Mouse (Mus musculus) spleen, postnatal 10 days (tissue): ENCODE data around the gene Cand2.

Experiments used
- DNase-seq, 2 experiments: peaks; one replicate each; pipeline ENCODE4 v3.0.0; 2021 to 2022; ENCODE audit warnings: low spot score in 2 of 2

Gene Cand2

GRCm38 (mm10) chr6:115773966-115774413, 348 bp upstream of the Cand2 start:
- no peak for DNase-seq

DNA sequence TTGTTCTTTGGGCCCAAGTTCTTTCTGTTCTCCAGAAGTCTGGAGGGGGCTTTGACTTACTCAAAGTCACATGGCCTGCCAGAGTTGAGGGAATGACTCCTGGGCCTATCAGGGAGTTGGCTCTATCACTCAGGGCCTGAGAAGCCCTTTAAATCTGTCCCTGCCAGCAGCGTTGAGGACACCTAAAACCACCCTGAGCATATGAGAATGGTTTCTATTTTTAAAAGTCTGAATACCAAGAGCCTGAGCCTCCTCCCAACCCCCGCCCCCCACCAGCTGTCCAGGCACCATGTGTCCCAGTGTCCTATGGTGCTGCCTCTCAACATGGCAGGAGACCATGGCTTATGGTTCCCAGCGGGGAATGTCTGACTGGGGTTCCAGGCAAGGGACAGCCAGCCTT, 1.5 kb downstream of the Cand2 start:
- no peak for DNase-seq

- no peak for DNase-seq
These were observed 2.0 kb downstream of the Cand2 start for GRCm38 (mm10) chr6:115776363-115776762.

GRCm38 (mm10) chr6:115782781-115783180, 8.4 kb downstream of the Cand2 start:
- no peak for DNase-seq

DNA sequence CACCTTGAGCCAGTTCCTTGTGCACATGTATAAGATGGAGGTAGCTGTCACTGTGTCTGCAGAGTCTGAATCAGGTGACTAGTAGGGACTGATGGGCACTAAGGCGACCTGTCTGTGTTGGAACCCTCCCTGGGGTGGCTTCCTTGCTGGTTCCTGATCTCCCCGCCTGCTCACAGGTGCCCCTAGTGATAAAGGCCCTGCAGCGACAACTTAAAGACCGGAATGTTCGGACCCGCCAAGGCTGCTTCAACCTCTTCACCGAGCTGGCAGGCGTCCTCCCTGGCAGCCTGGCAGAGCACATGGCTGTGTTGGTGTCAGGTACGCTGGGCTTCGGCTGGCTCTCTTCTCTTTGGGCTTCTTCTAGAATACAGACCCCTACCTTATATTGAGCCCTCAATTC, 16.7 kb downstream of the Cand2 start:
- no peak for DNase-seq

- peak in 1 of 2 experiments; percentile 36 for DNase-seq
These were observed 17.7 kb downstream of the Cand2 start for GRCm38 (mm10) chr6:115791842-115792686.

DNA sequence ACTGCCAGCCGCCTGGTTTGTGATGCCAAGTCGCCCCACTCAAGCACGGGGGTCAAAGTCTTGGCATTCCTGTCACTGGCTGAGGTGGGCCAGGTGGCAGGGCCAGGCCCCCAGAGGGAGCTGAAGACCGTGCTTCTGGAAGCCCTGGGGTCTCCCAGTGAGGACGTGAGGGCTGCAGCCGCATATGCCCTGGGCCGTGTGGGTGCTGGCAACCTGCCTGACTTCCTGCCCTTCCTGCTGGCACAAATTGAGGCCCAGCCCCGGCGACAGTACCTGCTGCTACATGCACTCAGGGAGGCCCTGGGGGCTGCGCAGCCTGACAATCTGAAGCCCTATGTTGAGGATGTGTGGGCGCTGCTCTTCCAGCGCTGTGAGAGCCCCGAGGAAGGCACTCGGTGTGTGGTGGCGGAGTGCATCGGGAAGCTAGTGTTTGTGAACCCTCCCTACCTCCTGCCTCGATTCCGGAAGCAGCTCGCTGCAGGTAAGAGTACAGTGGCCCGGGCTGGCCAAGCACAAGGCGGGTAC, 18.4 kb downstream of the Cand2 start:
- no peak for DNase-seq

- no peak for DNase-seq
These were observed 27.5 kb downstream of the Cand2 start for GRCm38 (mm10) chr6:115801811-115802210.

GRCm38 (mm10) chr6:115803541-115804382, 29.4 kb downstream of the Cand2 start:
- DNase-seq, result peak in 1 of 2 experiments; percentile 77

DNA sequence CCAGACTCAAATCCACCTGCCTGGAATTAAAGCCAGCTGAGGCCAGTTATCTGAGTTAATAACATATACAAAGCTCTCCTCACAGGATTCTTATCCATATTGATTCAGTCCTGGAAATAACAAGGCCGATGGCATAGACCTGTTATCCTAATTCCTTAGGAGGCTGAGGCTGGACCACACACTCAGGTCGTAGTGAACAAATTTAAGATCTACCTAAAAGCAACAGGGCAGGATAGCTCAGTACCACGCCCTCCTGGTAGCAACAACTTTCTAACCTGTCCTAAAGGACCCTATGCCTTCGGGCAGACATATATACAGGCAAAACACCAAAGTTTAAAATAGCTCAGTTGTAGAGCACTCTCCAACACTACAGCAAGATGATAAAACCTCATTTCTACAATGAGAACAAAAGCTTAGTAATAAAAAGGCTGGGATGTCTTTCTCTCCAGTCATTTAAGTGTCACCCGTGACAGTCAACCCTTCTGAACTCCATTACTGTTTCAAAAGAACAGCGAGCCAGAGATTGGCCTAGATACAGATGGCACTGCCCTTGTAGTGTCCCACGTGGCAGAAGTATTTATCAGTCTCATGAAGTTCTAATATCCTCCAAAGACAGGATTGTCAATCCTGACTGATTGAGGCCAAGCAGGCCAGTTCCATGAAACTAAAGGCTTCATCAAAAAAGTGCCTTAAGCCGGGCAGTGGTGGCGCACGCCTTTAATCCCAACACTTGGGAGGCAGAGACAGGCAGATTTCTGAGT, 30.3 kb downstream of the Cand2 start:
- no peak for DNase-seq

DNA sequence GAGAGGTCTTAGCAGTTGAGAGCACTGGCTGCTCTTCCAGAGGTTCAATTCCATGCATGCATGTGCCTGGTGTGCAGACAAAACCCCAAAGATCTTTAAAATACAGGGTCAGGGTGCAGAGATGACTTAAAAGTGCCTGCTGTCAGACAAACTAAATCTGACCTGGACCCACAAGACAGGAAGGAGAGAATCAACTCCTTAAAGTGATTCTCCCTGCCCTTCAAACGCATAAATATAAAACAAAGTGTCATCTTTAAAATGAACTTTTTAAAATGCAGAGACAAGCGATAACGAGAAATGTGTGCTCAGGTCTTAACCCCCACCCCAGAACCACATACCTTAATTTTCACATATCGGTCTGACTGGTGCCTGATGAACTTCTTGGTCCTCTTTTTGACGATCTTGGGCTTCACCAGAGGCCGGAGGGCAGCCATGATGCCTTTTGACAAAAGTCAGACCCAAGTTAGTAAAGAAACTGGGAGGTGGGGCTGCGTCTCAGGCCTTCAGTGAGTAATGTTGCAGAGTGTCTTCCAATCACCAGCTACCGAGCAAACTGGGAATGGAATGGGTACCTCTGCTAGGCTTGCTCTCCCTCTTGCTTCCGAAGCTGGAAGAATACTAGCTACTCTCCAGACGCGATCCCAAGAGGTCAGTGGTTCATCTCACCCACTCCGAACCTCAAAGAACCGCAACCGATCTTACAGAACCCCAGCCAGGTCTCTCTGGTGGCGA, 33.3 kb downstream of the Cand2 start:
- DNase-seq, result peak in 1 of 2 experiments; percentile 30

GRCm38 (mm10) chr6:115808196-115808487, 33.8 kb downstream of the Cand2 start:
- DNase-seq, result no peak

GRCm38 (mm10) chr6:115808488-115809231, 34.3 kb downstream of the Cand2 start, which contains the start of gene Rpl32:
Gene Rpl32 (minus strand): TSS chr6:115808747.
- peak; percentile 88 to 91 for DNase-seq

- no peak for DNase-seq
These were observed 37.3 kb downstream of the Cand2 start for GRCm38 (mm10) chr6:115811606-115812005.

- DNase-seq, result peak; percentile 55 to 83
These were observed 39.8 kb downstream of the Cand2 start for GRCm38 (mm10) chr6:115814104-115814503.

DNA sequence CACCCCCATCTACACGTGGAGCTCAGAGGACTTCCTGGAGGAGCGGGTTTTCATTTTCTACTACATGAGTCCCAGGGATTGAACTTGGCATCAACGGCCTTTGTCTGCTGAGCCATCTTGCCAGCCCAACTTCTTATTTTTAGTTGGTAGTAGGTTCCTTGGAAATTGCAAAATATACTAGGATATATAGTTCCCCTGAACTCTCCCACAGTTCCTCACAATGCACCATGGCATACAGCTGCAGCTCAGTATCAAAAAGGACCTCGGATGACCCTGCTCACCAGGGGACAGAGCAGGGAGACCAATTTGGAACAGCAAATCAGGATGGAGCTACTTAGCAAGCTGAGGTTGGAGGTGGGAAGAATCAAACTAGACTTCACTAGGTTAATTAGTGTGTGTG, 40.7 kb downstream of the Cand2 start:
- no peak for DNase-seq

GRCm38 (mm10) chr6:115818129-115818528, 43.8 kb downstream of the Cand2 start:
- DNase-seq, result no peak

DNA sequence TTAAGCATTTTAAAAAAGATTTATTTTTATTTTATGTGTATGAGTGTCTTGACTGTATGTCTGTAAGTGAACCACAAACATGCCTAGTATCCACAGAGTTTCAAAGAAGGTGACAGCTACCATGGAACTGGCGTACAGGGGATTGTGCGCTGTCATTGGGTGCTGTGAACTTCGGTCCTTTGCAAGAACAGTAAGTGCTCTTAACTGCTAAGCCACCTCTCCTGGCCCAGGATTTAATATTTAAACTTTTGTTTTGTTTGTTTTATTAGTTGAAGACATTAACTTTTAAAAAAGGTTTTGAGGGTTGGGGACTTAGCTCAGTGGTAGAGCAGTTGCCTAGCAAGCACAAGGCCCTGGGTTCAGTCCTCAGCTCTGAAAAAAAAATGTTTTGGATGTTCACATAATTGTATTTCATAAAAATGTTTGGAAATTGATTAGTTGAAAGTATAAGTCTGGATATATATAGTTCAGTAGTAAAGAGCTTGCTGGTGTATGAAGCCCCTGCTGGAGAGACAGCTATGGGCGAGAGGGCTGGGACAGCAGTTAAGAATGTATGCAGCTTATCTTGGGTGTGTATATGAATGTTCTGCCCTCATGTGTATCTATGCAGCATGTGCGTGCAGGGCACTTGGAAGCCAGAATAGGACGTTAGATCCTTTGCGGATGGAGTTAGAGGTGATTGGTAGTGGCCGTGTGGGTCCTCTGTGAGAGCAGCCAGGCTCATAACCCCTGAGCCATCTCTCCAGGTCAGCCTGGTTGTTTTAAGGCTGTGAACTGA, 47.1 kb downstream of the Cand2 start:
- DNase-seq, result no peak

DNA sequence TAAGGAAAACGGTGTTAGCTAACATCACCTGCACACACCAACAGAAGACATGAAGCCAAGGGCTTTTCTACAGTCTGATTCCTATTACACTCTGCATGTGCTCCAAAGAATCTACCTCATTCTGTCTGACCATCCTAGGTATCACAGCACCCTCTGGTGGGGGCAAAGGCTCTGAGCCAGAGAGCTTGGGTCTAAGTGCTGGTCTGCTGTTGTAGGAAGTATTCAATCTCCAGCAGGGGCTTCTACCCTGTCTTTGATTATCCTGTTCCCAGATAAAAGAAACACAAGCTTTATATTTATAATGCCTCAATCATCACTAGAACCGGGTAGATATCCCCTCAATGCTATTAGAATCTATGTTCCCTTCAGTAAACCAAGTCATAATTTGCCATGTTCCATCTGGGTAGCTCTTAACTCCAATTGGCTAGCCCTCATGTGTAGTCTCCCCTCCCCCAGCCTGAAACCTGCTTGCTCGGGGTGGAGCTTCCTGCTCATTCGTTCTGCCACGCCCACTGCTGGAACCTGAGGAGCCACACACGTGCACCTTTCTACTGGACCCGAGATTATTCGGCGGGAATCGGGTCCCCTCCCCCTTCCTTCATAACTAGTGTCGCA, 49.6 kb downstream of the Cand2 start:
- peak; percentile 50 to 84 for DNase-seq
